Mouse (Mus musculus): ENCODE results near the gene Blmh. TPM values are rescaled to one million over a fixed set of nuclear protein-coding genes. Genes with fewer than 3 reads are reported as not detected.

Gene Blmh
- total and polyA plus RNA-seq, 3 experiments: 111 to 116 TPM; not detected in 1

DNA sequence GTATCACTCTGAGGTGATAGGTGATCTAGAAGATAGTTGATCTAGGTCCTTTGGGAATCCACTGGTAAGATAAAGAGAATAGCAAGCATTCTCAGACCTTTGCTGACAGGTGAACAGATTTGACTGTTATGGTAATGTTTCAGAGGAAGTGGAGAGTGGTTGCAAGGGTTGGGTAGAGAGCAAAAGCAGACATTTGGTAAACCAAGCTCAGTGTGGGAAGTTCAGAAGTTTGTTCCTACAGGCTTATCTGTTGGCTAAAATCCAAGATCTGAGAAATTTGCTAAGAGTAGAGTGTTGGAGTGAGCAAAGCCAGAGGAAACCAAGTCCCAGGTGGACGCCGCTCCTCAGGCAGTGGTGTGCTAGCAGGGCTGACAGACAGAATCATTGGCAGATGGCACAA lies 45.7 kb downstream of the Blmh start:
- Histone ChIP-seq H3K27ac (ENCODE audit: control insufficient read depth, low read depth, low read length) (no peak overlapping the region), H3K4me3 (ENCODE audit: control insufficient read depth in 1 of 2, insufficient read depth in 1 of 2, low read depth in 2 of 2, low read length in 2 of 2) (no peak overlapping the region), H3K79me2 (ENCODE audit: control insufficient read depth, insufficient read depth, low read length, poor library complexity) (no peaks in the 10 kb centered on the region), H3K36me3 (ENCODE audit: control insufficient read depth in 1 of 2, insufficient read depth in 2 of 2, low read length in 2 of 2) (peaks cover 15 to 42% of the 10 kb centered on the region in 2 experiments), H3K9ac (ENCODE audit: control insufficient read depth, low read depth, low read length, poor library complexity, severe bottlenecking) (no peak overlapping the region), H3K4me1 (ENCODE audit: control insufficient read depth in 1 of 2, insufficient read depth in 2 of 2, low read length in 2 of 2) (peaks cover 0 to 9% of the 10 kb centered on the region in 2 experiments; a peak in 2 of 4 replicates), H3K9me3 (replicated peaks; ENCODE audit: insufficient read depth, low read length) (no peaks in the 10 kb centered on the region), H3K27me3 (ENCODE audit: control insufficient read depth in 1 of 2, insufficient read depth in 2 of 2, low read length in 2 of 2) (no peaks in the 10 kb centered on the region)
- peak; percentile 68 for DNase-seq (ENCODE audit: low read depth, low spot score)
- TF ChIP-seq BHLHE40 (IDR thresholded peaks at IDR 0.05; ENCODE audit: borderline replicate concordance, low read depth, low read length): no peak
- no peak for TF ChIP-seq ZNF384 (IDR thresholded peaks at IDR 0.05; ENCODE audit: low read depth, low read length)
- no peak for TF ChIP-seq MEF2A (IDR thresholded peaks at IDR 0.05; ENCODE audit: extremely low read depth, insufficient replicate concordance, low read depth, low read length, poor library complexity, severe bottlenecking)
- TF ChIP-seq TCF12 (IDR thresholded peaks at IDR 0.05; ENCODE audit: low read depth, low read length): no peak
- TF ChIP-seq RAD21 (IDR thresholded peaks at IDR 0.05; ENCODE audit: low read depth, low read length): no peak
- no peak for TF ChIP-seq ZMIZ1 (IDR thresholded peaks at IDR 0.05; ENCODE audit: low read depth, low read length)
- no peak for TF ChIP-seq MYB (IDR thresholded peaks at IDR 0.05; ENCODE audit: low read depth, low read length)
- peak; percentile 62; the same call in 1 of the 2 replicates for TF ChIP-seq ETS1 (IDR thresholded peaks at IDR 0.05; ENCODE audit: low read depth, low read length)
- no peak for TF ChIP-seq ZC3H11A (IDR thresholded peaks at IDR 0.05; ENCODE audit: low read depth, low read length)
- TF ChIP-seq E2F4 (IDR thresholded peaks at IDR 0.05; ENCODE audit: borderline replicate concordance, low read depth, low read length): no peak
- TF ChIP-seq MAX (IDR thresholded peaks at IDR 0.05; ENCODE audit: low read length): no peak
- TF ChIP-seq NRF1 (IDR thresholded peaks at IDR 0.05; ENCODE audit: insufficient read depth, low read depth, low read length, poor library complexity, severe bottlenecking): no peak
- peak; percentile 58 for TF ChIP-seq GATA1 (IDR thresholded peaks at IDR 0.05; ENCODE audit: low read depth, low read length)
- TF ChIP-seq MAFK (IDR thresholded peaks at IDR 0.05; ENCODE audit: borderline replicate concordance, low read depth, low read length): no peak
- no peak for TF ChIP-seq MAZ (IDR thresholded peaks at IDR 0.05; ENCODE audit: low read depth, low read length)
- no peak for TF ChIP-seq TAL1 (IDR thresholded peaks at IDR 0.05; ENCODE audit: low read length)
- no peak for TF ChIP-seq CHD1 (IDR thresholded peaks at IDR 0.05; ENCODE audit: low read depth, low read length)
- no peak for TF ChIP-seq POLR2AphosphoS5 (IDR thresholded peaks at IDR 0.05; ENCODE audit: borderline replicate concordance, low read depth, low read length)
- TF ChIP-seq CTCF (IDR thresholded peaks at IDR 0.05 in 2 of 3, conservative IDR thresholded peaks at IDR 0.05 in 1 of 3; ENCODE audit: control insufficient read depth in 1 of 3, insufficient read depth in 1 of 3, low read depth in 2 of 3, low read length in 3 of 3, poor library complexity in 1 of 3, severe bottlenecking in 1 of 3): no peak
- no peak for TF ChIP-seq MYC (IDR thresholded peaks at IDR 0.05; ENCODE audit: low read depth, low read length)
- no peak for TF ChIP-seq HCFC1 (IDR thresholded peaks at IDR 0.05; ENCODE audit: low read depth, low read length)
- TF ChIP-seq EP300 (IDR thresholded peaks at IDR 0.05; ENCODE audit: low read depth in 1 of 2, low read length in 2 of 2): peak in 1 of 2 experiments; percentile 50; a peak in 2 of 4 replicates
- TF ChIP-seq USF1 (IDR thresholded peaks at IDR 0.05; ENCODE audit: low read depth, low read length): no peak
- TF ChIP-seq CHD2 (IDR thresholded peaks at IDR 0.05; ENCODE audit: low read length): no peak
- no peak for TF ChIP-seq POLR2A (IDR thresholded peaks at IDR 0.05; ENCODE audit: control insufficient read depth in 1 of 2, insufficient read depth in 1 of 2, low read depth in 1 of 2, low read length in 2 of 2, poor library complexity in 1 of 2)
- no peak for TF ChIP-seq NELFE (IDR thresholded peaks at IDR 0.05; ENCODE audit: low read depth, low read length)
- TF ChIP-seq ELF1 (IDR thresholded peaks at IDR 0.05; ENCODE audit: low read depth, low read length): no peak
- TF ChIP-seq UBTF (IDR thresholded peaks at IDR 0.05; ENCODE audit: borderline replicate concordance, insufficient read depth, low read depth, low read length): no peak
- TF ChIP-seq RCOR1 (IDR thresholded peaks at IDR 0.05; ENCODE audit: low read depth, low read length): peak; percentile 68; the same call in 1 of the 2 replicates
- TF ChIP-seq SMC3 (IDR thresholded peaks at IDR 0.05; ENCODE audit: low read depth, low read length): no peak
